Mouse (Mus musculus) midbrain, embryonic 11.5 days (tissue): ENCODE results near the gene Clcn2. TPM values are rescaled to one million over a fixed set of nuclear protein-coding genes. Genes with fewer than 3 reads are reported as not detected.

Experiments
- ATAC-seq: fragments of 200-750 bp; cut with Nextera tagmentation; 2 replicates; pipeline ENCODE4 v1.8.0; 2017; ENCODE audit warnings: moderate TSS enrichment, moderate library complexity; ENCODE audit not compliant: low FRiP score
- DNase-seq: peaks from one replicate; pipeline ENCODE4 v3.0.0; 2015; ENCODE audit warnings: low spot score; ENCODE audit errors: missing footprints
- H3K27ac ChIP-seq: fragments of 300-500 bp; sonication (generic); 2 replicates; pipeline ENCODE4 v1.5.1; 2014; ENCODE audit warnings: low read depth, low read length
- H3K27me3 ChIP-seq: fragments of 300-500 bp; sonication (generic); 2 replicates; pipeline ENCODE4 v1.6.1; 2014; ENCODE audit warnings: mild to moderate bottlenecking, low read length, moderate library complexity, mixed read lengths; ENCODE audit not compliant: control insufficient read depth, insufficient read depth
- H3K36me3 ChIP-seq: fragments of 300-500 bp; sonication (generic); 2 replicates; pipeline ENCODE4 v1.6.1; 2014; ENCODE audit warnings: mild to moderate bottlenecking, low read length, moderate library complexity, mixed read lengths; ENCODE audit not compliant: control insufficient read depth, insufficient read depth
- H3K4me1 ChIP-seq: fragments of 300-500 bp; sonication (generic); 2 replicates; pipeline ENCODE4 v1.6.1; 2014; ENCODE audit warnings: low read length; ENCODE audit not compliant: control insufficient read depth, insufficient read depth
- H3K4me2 ChIP-seq: fragments of 300-500 bp; sonication (generic); 2 replicates; pipeline ENCODE4 v1.6.1; 2014; ENCODE audit warnings: mild to moderate bottlenecking, moderate library complexity
- H3K4me3 ChIP-seq: fragments of 300-500 bp; sonication (generic); 2 replicates; pipeline ENCODE4 v1.5.1; 2014; ENCODE audit warnings: low read depth, low read length
- H3K9ac ChIP-seq: fragments of 300-500 bp; sonication (generic); 2 replicates; pipeline ENCODE4 v1.6.1; 2014; ENCODE audit warnings: low read length
- H3K9me3 ChIP-seq: fragments of 300-500 bp; sonication (generic); 2 replicates; pipeline ENCODE4 v1.6.1; 2016; ENCODE audit warnings: low read length; ENCODE audit not compliant: control insufficient read depth
- WGBS: fragments of 180-500 bp; shearing (Covaris S2); extraction: QIAGEN DNeasy Blood & Tissue Kit; methylation state at CpG from one replicate; pipeline ENCODE4 v1.1.7; 2014; 5-methylcytosine and 5-hydroxymethylcytosine counted together
- polyA plus RNA-seq: library from polyadenylated mRNA; unstranded; fragments of >200 nt; fragmentation: Nextera tagmentation; extraction: Ambion mirVana; gene quantifications from 2 replicates; pipeline ENCODE4 v1.2.1, GENCODE M21; 2014

Clcn2 gene
- polyA plus RNA-seq, 1 experiment from 2014 or later: 16.0 TPM

DNA sequence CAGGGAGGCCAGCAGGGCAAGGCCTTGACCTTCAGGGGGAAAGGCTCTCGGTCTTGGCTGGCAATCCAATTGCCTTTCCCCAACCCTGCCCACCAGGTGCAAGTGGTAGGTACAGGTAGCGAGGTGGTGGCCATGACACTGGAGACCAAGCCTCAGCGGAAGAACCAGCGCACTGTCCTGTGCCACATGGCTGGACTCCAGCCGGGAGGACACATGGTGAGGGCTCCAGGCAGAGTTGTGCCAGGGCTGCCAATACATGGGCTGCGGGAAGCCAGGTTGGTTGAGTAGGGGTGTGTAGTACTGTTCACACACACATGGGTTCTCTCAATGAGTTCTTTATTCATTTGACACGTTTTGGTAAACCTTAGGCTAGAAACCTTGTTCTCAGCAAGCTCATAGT lies 18.6 kb upstream of the Clcn2 start:
- WGBS: 83% methylated on average over 7 of the region's 7 CpGs
- Histone ChIP-seq H3K36me3 (no peaks in the 10 kb centered on the region), H3K4me1 (peaks cover 18% of the 10 kb centered on the region), H3K27me3 (peaks cover 27% of the 10 kb centered on the region), H3K9me3 (no peaks in the 10 kb centered on the region), H3K4me2 (no peak overlapping the region), H3K4me3 (no peak overlapping the region), H3K9ac (no peak overlapping the region), H3K27ac (no peak overlapping the region)
- ATAC-seq (no peak), DNase-seq (no peak)

DNA sequence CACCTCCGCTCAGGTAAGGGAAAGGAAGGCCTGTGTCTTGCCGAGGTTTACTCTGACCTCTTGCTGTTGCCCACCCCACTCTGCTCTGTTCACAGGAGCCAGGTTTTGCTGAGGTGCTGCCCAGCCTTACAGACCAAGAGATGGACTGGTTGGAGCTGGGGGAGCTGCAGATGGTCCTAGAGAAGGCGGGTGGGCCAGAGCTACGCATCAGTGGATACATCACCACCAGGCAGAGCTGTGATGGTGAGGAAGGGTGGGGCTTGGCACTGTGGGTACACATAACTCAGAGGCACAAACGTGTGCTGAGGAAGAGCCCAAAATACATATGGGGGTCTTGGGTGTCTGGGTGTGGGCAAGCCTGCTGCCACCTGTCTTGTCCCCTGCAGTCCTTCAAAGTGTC lies 18.1 kb upstream of the Clcn2 start:
- Histone ChIP-seq H3K9ac (no peak overlapping the region), H3K4me3 (no peak overlapping the region), H3K4me2 (no peak overlapping the region), H3K4me1 (peaks cover 18% of the 10 kb centered on the region), H3K9me3 (no peaks in the 10 kb centered on the region), H3K27ac (no peak overlapping the region), H3K27me3 (peaks cover 27% of the 10 kb centered on the region), H3K36me3 (no peaks in the 10 kb centered on the region)
- WGBS: 82% methylated on average over 5 of the region's 5 CpGs
- ATAC-seq (no peak), DNase-seq (no peak)

DNA sequence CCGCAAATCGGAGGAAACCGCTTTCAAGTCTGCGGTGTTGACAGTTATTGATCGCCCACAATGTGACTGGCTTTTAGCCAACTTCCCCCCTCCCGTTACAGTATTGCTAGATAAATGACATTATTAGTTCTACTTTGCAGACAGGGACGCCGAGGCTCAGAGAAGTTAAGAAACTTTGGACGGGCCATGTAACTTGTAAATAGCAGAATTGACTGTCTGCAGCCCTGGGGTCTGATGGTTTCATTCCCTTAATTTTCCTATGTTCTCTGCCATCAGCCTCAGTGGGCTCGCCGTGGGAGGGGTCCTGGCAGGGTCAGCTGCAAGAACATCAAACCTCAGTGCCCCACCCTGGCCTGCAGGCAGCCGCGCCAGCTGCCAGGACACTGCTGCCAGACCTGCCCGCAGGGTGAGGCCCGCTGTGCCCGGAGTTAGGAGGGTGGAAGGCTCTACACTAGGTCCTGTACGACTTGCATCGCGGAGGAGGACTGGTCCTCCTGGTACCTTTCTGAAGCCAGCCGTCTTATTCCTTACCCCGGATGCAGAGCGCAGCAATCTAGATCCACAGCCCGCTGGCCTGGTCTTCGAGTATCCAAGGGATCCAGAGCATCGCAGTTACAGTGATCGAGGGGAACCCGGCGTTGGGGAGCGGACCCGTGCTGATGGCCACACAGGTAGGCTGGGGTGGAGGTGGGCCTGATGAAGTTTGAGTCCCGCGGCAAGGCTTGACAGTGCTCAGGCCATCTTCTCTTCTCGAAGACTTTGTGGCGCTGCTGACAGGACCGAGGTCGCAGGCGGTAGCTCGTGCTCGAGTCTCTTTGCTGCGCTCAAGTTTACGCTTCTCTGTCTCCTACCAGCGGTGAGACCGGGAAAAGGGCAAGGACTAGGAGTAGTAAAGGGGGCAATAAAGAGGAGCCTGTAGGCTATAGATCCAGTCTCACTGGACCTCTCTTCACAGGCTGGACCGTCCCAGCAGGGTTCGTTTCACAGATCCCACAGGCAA lies 16.5 kb upstream of the Clcn2 start, which contains the start of gene Thpo:
TSS of gene Thpo (minus strand) at position 781 of the 1,000 bp plus-strand sequence.
- peaks cover 27% of the 10 kb centered on the region for H3K27me3 ChIP-seq
- H3K4me1 ChIP-seq: peaks cover 18% of the 10 kb centered on the region
- ATAC-seq (no peak), DNase-seq (peak; percentile 91)
- H3K4me3 ChIP-seq: peak within 1 kb of the TSS; percentile 63
- H3K36me3 ChIP-seq: no peaks in the 10 kb centered on the region
- H3K9ac ChIP-seq: peak within 1 kb of the TSS; percentile 80
- H3K4me2 ChIP-seq: peak within 1 kb of the TSS; percentile 98
- H3K9me3 ChIP-seq: no peaks in the 10 kb centered on the region
- no peak within 1 kb of the TSS for H3K27ac ChIP-seq
- WGBS: 4% methylated on average over 45 of the region's 45 CpGs

DNA sequence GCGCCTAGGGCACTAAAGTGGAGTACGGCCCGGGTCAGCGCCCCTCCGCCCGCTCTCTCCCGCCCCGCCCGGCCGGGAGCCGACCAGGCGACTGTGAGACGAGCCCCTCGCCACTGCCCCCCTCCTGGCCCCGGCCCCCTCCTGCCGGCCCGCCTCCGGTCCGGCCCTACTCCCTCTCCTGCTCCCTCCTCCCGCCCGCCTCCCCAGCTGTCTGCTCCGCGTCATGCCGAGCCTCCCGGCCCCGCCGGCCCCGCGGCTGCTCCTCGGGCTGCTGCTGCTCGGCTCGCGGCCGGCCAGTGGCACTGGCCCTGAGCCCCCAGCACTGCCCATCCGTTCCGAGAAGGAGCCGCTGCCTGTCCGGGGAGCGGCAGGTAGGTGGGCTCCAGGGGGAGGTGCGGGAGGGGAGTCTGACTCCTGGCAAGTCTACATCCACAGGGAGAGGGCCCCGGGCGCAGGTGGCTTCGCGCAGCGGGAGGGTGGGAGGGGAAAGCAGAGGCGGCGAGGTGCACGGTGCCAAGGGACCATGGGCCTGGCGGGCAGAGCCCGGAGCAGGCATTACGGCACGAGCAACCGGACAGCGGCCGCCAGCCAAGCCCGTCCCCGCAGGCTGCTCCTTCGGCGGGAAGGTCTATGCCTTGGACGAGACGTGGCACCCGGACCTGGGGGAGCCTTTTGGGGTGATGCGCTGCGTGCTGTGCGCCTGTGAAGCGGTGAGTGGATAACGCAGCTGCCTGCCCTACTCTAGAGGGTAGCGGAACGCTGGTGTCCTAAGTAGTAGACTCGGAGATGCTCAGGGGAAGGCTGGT lies 15.6 kb upstream of the Clcn2 start, which contains the start of gene Chrd:
TSS of gene Chrd (plus strand) at position 203 of the 806 bp plus-strand sequence.
- under 1% methylated on average over 62 of the region's 70 CpGs for WGBS
- peak; percentile 95 for DNase-seq

DNA sequence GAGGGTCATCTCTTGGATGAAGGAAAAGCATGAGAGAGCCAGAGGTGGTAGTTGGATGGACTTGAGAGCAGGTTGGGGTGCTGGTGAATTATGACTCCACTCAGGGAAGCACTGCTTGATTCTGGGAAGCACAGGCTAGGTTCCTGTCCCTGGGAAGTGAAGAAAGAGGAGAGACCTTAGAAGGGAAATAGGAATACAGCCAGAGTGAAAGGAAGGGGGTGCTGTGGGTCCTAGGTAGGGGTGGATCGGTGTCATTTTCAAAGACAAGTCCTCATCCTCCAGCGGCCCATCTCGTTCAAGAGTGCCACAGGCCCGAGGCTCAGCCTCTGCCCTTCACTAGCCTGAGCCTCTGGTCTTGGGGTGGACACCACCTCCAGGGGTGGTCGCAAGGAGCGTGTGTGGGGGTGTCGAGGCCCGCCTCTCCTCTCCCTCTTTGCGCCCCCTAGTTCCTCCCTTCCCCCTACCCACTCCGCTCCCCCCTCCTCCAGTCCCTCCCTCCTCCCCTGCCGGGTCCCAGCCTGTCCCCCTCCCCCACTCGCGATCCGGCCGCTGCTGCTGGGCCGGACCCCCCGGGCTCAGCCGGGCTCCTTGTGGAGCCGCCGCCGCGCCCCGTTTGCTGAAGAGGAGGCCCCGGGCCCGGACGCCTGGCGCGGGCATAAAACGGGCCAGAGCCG lies 14.8 kb upstream of the Clcn2 start:
- H3K4me1 ChIP-seq: peaks cover 18% of the 10 kb centered on the region
- peak overlapping the region; percentile 63 for H3K4me3 ChIP-seq
- ATAC-seq: peak; percentile 60; the same call in 1 of the 2 replicates
- H3K4me2 ChIP-seq: peak overlapping the region; percentile 98
- peaks cover 27% of the 10 kb centered on the region for H3K27me3 ChIP-seq
- WGBS: 0% methylated on average over 28 of the region's 30 CpGs
- peak overlapping the region; percentile 80 for H3K9ac ChIP-seq
- H3K36me3 ChIP-seq: no peaks in the 10 kb centered on the region
- DNase-seq: peak; percentile 97
- H3K9me3 ChIP-seq: no peaks in the 10 kb centered on the region
- H3K27ac ChIP-seq: peak overlapping the region; percentile 61

More for the DNA sequence above, 15.6 kb upstream of the Clcn2 start, which contains the start of gene Chrd:
- Histone ChIP-seq H3K9ac (peak within 1 kb of the TSS; percentile 80), H3K4me3 (peak within 1 kb of the TSS; percentile 63), H3K36me3 (no peaks in the 10 kb centered on the region), H3K27me3 (peaks cover 27% of the 10 kb centered on the region), H3K27ac (peak within 1 kb of the TSS; percentile 61), H3K4me1 (peaks cover 18% of the 10 kb centered on the region), H3K4me2 (peak within 1 kb of the TSS; percentile 98), H3K9me3 (no peaks in the 10 kb centered on the region)
- ATAC-seq: peak; percentile 90

DNA sequence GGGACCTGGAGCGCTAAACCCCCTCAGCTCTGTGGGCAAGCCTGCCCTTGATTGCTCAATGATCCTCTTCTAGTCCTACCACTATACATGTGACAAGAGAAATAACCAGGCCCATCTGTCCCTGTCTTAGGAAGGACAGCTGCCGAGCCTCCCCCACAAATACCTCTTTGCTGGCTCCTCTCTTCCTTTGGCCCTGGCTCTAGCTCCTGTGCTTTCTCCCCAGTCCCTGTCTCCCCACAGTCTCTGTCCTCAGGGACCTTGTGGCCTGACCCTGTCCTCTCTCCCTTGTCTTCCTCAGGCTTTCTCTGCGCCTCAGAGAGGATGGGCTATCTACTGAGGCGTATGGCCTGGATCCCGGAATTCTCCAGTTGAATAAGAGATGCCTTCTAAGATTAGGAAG lies 14.1 kb upstream of the Clcn2 start:
- Histone ChIP-seq H3K4me3 (no peak overlapping the region), H3K36me3 (no peaks in the 10 kb centered on the region), H3K9ac (no peak overlapping the region; the same call in 1 of the 2 replicates), H3K4me2 (no peak overlapping the region), H3K9me3 (no peaks in the 10 kb centered on the region), H3K27ac (no peak overlapping the region), H3K4me1 (peaks cover 18% of the 10 kb centered on the region), H3K27me3 (peaks cover 27% of the 10 kb centered on the region)
- DNase-seq (no peak), ATAC-seq (no peak)
- 67% methylated on average over 5 of the region's 5 CpGs for WGBS

DNA sequence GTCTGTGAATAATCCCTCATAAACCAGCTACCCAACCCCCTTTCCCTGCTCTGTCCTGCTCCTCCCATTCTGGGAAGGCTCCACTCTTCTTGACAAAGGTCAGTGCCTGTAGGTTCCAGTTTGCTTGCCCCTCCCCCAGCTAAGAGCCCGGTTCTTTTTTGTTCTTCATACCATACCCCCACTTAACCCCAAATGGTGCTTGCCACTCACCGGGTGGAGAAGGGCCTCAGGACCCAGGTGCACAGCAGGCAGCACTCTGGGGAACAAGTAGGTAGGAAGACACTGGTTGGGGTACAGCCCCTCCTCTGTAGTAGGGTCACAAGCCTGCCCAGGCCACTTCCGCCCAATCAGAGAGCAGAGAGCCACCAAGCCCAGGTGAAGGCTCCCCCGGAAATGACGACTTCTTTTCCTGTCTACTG lies 12.8 kb upstream of the Clcn2 start:
- Histone ChIP-seq H3K27ac (no peak overlapping the region), H3K36me3 (no peaks in the 10 kb centered on the region), H3K9ac (no peak overlapping the region), H3K9me3 (no peaks in the 10 kb centered on the region), H3K27me3 (peaks cover 20% of the 10 kb centered on the region), H3K4me3 (no peak overlapping the region), H3K4me1 (peaks cover 18% of the 10 kb centered on the region), H3K4me2 (no peak overlapping the region)
- WGBS: 30% methylated on average over 5 of the region's 5 CpGs
- DNase-seq (peak; percentile 33), ATAC-seq (no peak)

DNA sequence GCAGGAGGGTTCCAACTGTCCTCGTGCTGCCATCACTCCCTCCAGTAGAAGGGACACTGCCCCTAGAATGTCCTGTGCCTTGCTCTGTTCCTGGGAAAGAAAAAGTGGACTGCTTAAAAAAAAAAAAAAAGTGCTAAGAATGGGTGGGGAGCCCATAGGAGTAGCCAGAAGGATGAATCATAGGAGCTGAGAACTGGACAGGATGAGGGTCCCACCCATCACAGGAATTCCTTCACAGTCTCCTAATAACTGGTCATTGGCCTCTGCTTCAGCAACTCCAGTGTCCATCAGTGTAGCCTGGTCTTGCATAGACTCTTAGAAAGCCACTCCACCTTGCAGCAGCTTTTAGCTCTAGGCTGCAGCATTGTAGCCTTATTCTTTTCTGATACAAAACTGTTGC lies 8.8 kb upstream of the Clcn2 start:
- ATAC-seq (no peak), DNase-seq (no peak)
- H3K9me3 ChIP-seq: no peaks in the 10 kb centered on the region
- H3K27ac ChIP-seq: no peak overlapping the region
- H3K9ac ChIP-seq: no peak overlapping the region
- no peaks in the 10 kb centered on the region for H3K27me3 ChIP-seq
- H3K4me3 ChIP-seq: no peak overlapping the region
- no peaks in the 10 kb centered on the region for H3K4me1 ChIP-seq
- no peak overlapping the region for H3K4me2 ChIP-seq
- WGBS: 65% methylated on average over 1 of the region's 1 CpGs
- peaks cover 2% of the 10 kb centered on the region; the same call in 1 of the 2 replicates for H3K36me3 ChIP-seq
